Mouse (Mus musculus) C2C12 (cell line): ENCODE results near the gene Atrn.

Source experiments
- CEBPB ChIP-seq: IDR thresholded peaks from one replicate; pipeline ENCODE4 v1.6.1; 2011; ENCODE audit warnings: low read depth, mild to moderate bottlenecking, control low read depth, moderate library complexity
- CTCF ChIP-seq: IDR thresholded peaks from one replicate; pipeline ENCODE4 v1.5.1; 2011; ENCODE audit not compliant: control insufficient read depth, insufficient read depth, insufficient read length
- MAX ChIP-seq: IDR thresholded peaks from one replicate; pipeline ENCODE4 v1.6.1; 2011; ENCODE audit warnings: mild to moderate bottlenecking, control low read depth

- TF ChIP-seq CTCF (no peak), MAX (no peak), CEBPB (no peak)
These were observed 43.5 kb downstream of the Atrn start for GRCm38 (mm10) chr2:130949781-130950180.
